Mouse (Mus musculus) bone marrow, adult 2 months (tissue): ENCODE results near the gene Acvr2b.

Experiments used
- CTCF ChIP-seq: fragments of 200-500 bp; IDR thresholded peaks from 2 replicates; pipeline ENCODE4 v1.5.1; 2011; ENCODE audit warnings: low read length, control low read depth; ENCODE audit not compliant: control insufficient read depth, insufficient read depth
- POLR2A ChIP-seq: fragments of 200-500 bp; IDR thresholded peaks from 2 replicates; pipeline ENCODE4 v1.6.1; 2011; ENCODE audit warnings: low read depth, mild to moderate bottlenecking, control low read depth, low read length, borderline replicate concordance; ENCODE audit not compliant: control insufficient read depth

DNA sequence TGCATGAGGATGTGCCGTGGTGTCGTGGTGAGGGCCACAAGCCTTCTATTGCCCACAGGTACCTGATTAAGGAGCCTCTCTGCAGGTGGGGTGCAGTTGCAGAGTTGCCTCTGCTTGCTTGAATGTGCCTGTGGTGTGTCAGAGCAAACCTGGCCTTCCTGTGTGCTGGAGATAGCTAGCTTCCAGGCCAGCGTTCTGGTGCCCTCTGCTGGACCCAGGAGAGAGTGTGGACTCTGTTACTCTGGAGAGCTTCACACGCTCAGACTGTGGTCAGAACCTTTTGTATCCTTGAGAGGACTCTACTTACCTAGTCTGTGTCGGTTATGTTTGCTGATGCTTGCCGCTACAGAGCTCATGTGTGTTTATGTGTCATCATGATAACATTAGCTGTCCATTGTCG, 28.4 kb downstream of the Acvr2b start:
- TF ChIP-seq CTCF (peak; percentile 78), POLR2A (no peak)
